Mouse (Mus musculus): ENCODE results near the gene Cdca5. TPM values are rescaled to one million over a fixed set of nuclear protein-coding genes. Genes with fewer than 3 reads are reported as not detected.

The Cdca5 gene
- polyA plus RNA-seq, 2 experiments: 23.1 to 30.9 TPM

- Histone ChIP-seq H3K9me3 (ENCODE audit: control insufficient read depth, low read length) (no peaks in the 10 kb centered on the region), H3K4me3 (ENCODE audit: insufficient read depth in 1 of 2, low read depth in 2 of 2, low read length in 2 of 2) (peak overlapping the region; percentile 66 to 97), H3K4me1 (replicated peaks; ENCODE audit: control insufficient read depth in 2 of 2, insufficient read depth in 2 of 2, low read length in 1 of 2) (peaks cover 17 to 19% of the 10 kb centered on the region in 2 experiments), H3K27me3 (ENCODE audit: control insufficient read depth, insufficient read depth, low read length) (no peaks in the 10 kb centered on the region), H3K9ac (replicated peaks) (peak overlapping the region; percentile 92), H3K4me2 (ENCODE audit: low read depth) (peak overlapping the region; percentile 86), H3K36me3 (replicated peaks; ENCODE audit: control insufficient read depth, insufficient read depth, low read depth) (peaks cover 20% of the 10 kb centered on the region), H3K27ac (peak overlapping the region; percentile 94)
- ATAC-seq (ENCODE audit: insufficient read depth): peak; percentile 5; the same call in 1 of the 2 replicates
- TF ChIP-seq EP300 (IDR thresholded peaks at IDR 0.05; ENCODE audit: low read depth) (0 out of 2 replicates have a peak, but pooled peaks have one; percentile 8), CTCF (IDR thresholded peaks at IDR 0.05; ENCODE audit: low read depth) (0 out of 2 replicates have a peak, but pooled peaks have one; percentile 14)
- WGBS (ENCODE audit: insufficient replicate concordance): under 1% methylated on average over 44 of the region's 44 CpGs
- no peak for DNase-seq (ENCODE audit: low read depth in 3 of 3, low spot score in 3 of 3)
Observed at GRCm38 (mm10) chr19:6061641-6062302, 23.0 kb upstream of the Cdca5 start.

GRCm38 (mm10) chr19:6062418-6062817 lies 22.4 kb upstream of the Cdca5 start:
- ATAC-seq (ENCODE audit: insufficient read depth): no peak
- H3K4me3 ChIP-seq (ENCODE audit: insufficient read depth in 1 of 2, low read depth in 2 of 2, low read length in 2 of 2): peak overlapping the region; percentile 66 to 97
- peaks cover 20% of the 10 kb centered on the region for H3K36me3 ChIP-seq (replicated peaks; ENCODE audit: control insufficient read depth, insufficient read depth, low read depth)
- no peak for DNase-seq (ENCODE audit: low read depth in 3 of 3, low spot score in 3 of 3)
- peak overlapping the region; percentile 86 for H3K4me2 ChIP-seq (ENCODE audit: low read depth)
- H3K4me1 ChIP-seq (replicated peaks; ENCODE audit: control insufficient read depth in 2 of 2, insufficient read depth in 2 of 2, low read length in 1 of 2): peaks cover 16 to 20% of the 10 kb centered on the region in 2 experiments
- no peak overlapping the region; the same call in 1 of the 2 replicates for H3K27ac ChIP-seq
- H3K27me3 ChIP-seq (ENCODE audit: control insufficient read depth, insufficient read depth, low read length): no peaks in the 10 kb centered on the region
- no peaks in the 10 kb centered on the region for H3K9me3 ChIP-seq (ENCODE audit: control insufficient read depth, low read length)
- 46% methylated on average over 5 of the region's 5 CpGs for WGBS (ENCODE audit: insufficient replicate concordance)
- TF ChIP-seq EP300 (IDR thresholded peaks at IDR 0.05; ENCODE audit: low read depth) (no peak), CTCF (IDR thresholded peaks at IDR 0.05; ENCODE audit: low read depth) (no peak)
- peak overlapping the region; percentile 92 for H3K9ac ChIP-seq (replicated peaks)

GRCm38 (mm10) chr19:6063081-6063480 lies 21.7 kb upstream of the Cdca5 start:
- no peak for DNase-seq (ENCODE audit: low read depth in 3 of 3, low spot score in 3 of 3)
- Histone ChIP-seq H3K27ac (no peak overlapping the region), H3K9ac (replicated peaks) (no peak overlapping the region; the same call in 1 of the 2 replicates), H3K4me3 (ENCODE audit: insufficient read depth in 1 of 2, low read depth in 2 of 2, low read length in 2 of 2) (peak overlapping the region in 1 of 2 experiments; percentile 97; a peak in 1 of 4 replicates), H3K4me2 (ENCODE audit: low read depth) (peak overlapping the region; percentile 86), H3K27me3 (ENCODE audit: control insufficient read depth, insufficient read depth, low read length) (no peaks in the 10 kb centered on the region), H3K9me3 (ENCODE audit: control insufficient read depth, low read length) (no peaks in the 10 kb centered on the region), H3K4me1 (replicated peaks; ENCODE audit: control insufficient read depth in 2 of 2, insufficient read depth in 2 of 2, low read length in 1 of 2) (peaks cover 18 to 22% of the 10 kb centered on the region in 2 experiments), H3K36me3 (replicated peaks; ENCODE audit: control insufficient read depth, insufficient read depth, low read depth) (peaks cover 20% of the 10 kb centered on the region)
- TF ChIP-seq CTCF (IDR thresholded peaks at IDR 0.05; ENCODE audit: low read depth) (no peak), EP300 (IDR thresholded peaks at IDR 0.05; ENCODE audit: low read depth) (no peak)
- 78% methylated on average over 6 of the region's 6 CpGs for WGBS (ENCODE audit: insufficient replicate concordance)
- no peak for ATAC-seq (ENCODE audit: insufficient read depth)

GRCm38 (mm10) chr19:6066571-6066970 lies 18.2 kb upstream of the Cdca5 start:
- ATAC-seq (ENCODE audit: insufficient read depth): no peak
- peaks cover 11 to 14% of the 10 kb centered on the region in 2 experiments for H3K4me1 ChIP-seq (replicated peaks; ENCODE audit: control insufficient read depth in 2 of 2, insufficient read depth in 2 of 2, low read length in 1 of 2)
- no peak overlapping the region for H3K9ac ChIP-seq (replicated peaks)
- H3K36me3 ChIP-seq (replicated peaks; ENCODE audit: control insufficient read depth, insufficient read depth, low read depth): 0 out of 2 replicates have a peak, but pooled peaks cover 3% of the 10 kb centered on the region
- peak overlapping the region; percentile 51 to 60 for H3K4me3 ChIP-seq (ENCODE audit: insufficient read depth in 1 of 2, low read depth in 2 of 2, low read length in 2 of 2)
- DNase-seq (ENCODE audit: low read depth in 3 of 3, low spot score in 3 of 3): no peak
- no peak overlapping the region for H3K27ac ChIP-seq
- no peaks in the 10 kb centered on the region for H3K27me3 ChIP-seq (ENCODE audit: control insufficient read depth, insufficient read depth, low read length)
- TF ChIP-seq EP300 (IDR thresholded peaks at IDR 0.05; ENCODE audit: low read depth) (no peak), CTCF (IDR thresholded peaks at IDR 0.05; ENCODE audit: low read depth) (no peak)
- 41% methylated on average over 5 of the region's 5 CpGs for WGBS (ENCODE audit: insufficient replicate concordance)
- no peaks in the 10 kb centered on the region for H3K9me3 ChIP-seq (ENCODE audit: control insufficient read depth, low read length)
- H3K4me2 ChIP-seq (ENCODE audit: low read depth): peak overlapping the region; percentile 88

GRCm38 (mm10) chr19:6067011-6067723 lies 17.6 kb upstream of the Cdca5 start:
- Histone ChIP-seq H3K27me3 (ENCODE audit: control insufficient read depth, insufficient read depth, low read length) (no peaks in the 10 kb centered on the region), H3K4me2 (ENCODE audit: low read depth) (peak overlapping the region; percentile 88), H3K9me3 (ENCODE audit: control insufficient read depth, low read length) (no peaks in the 10 kb centered on the region), H3K9ac (replicated peaks) (peak overlapping the region; percentile 58), H3K27ac (peak overlapping the region; percentile 56), H3K4me3 (ENCODE audit: insufficient read depth in 1 of 2, low read depth in 2 of 2, low read length in 2 of 2) (peak overlapping the region; percentile 51 to 60), H3K4me1 (replicated peaks; ENCODE audit: control insufficient read depth in 2 of 2, insufficient read depth in 2 of 2, low read length in 1 of 2) (peaks cover 11 to 13% of the 10 kb centered on the region in 2 experiments), H3K36me3 (replicated peaks; ENCODE audit: control insufficient read depth, insufficient read depth, low read depth) (0 out of 2 replicates have a peak, but pooled peaks cover 3% of the 10 kb centered on the region)
- WGBS (ENCODE audit: insufficient replicate concordance): under 1% methylated on average over 30 of the region's 30 CpGs
- no peak for TF ChIP-seq EP300 (IDR thresholded peaks at IDR 0.05; ENCODE audit: low read depth)
- peak; percentile 97 for TF ChIP-seq CTCF (IDR thresholded peaks at IDR 0.05; ENCODE audit: low read depth)
- peak; percentile 69 for ATAC-seq (ENCODE audit: insufficient read depth)
- peak; percentile 72 to 77 (median 74) for DNase-seq (ENCODE audit: low read depth in 3 of 3, low spot score in 3 of 3)

All from liver, embryonic 14.5 days (tissue).